Mouse (Mus musculus): ENCODE data around the gene Atg4b. TPM values are rescaled to one million over a fixed set of nuclear protein-coding genes. Genes with fewer than 3 reads are reported as not detected.
"Not testable (repeated sequence)": the region's sequence is repeated elsewhere in the genome, so short reads cannot be mapped to it uniquely, and the experiment has no call there.

Gene Atg4b
- total RNA-seq, 2 experiments from 2014 or later, result 26.4 to 26.5 TPM

DNA sequence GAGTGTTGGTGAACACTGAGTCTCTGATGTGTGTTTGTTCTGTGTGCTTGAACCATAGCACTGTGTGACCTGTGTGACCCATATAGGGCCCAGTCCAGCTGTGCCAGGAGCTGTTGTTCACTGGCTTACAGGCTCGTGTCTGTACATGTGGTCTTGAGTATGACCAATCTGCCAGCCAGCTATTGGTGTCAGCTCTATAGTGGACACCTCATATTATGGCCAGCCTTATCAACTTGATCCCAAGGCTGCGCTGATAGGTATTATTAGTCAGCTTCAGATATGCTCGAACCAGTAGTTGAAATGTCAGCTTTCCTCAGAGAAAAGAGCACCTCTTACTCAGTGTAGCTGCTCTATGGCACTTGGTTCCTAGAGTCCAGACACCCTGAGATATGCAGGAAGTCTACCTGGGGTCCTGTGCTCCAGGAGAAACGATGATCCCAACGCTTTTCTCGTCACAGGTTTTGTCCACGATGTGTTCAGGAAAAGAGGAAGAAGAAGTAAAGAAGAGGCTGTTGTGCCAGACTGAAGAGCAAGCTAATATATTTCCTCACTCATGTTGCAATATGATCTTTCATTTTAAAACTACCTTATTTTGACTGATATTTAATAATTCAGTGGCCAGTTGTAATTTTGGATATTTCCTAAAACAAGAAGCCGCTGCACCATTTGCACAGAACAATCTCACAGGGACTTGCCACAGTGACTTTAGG is 66.7 kb downstream of the Atg4b start:
- DNase-seq (ENCODE audit: low spot score), result no peak

DNA sequence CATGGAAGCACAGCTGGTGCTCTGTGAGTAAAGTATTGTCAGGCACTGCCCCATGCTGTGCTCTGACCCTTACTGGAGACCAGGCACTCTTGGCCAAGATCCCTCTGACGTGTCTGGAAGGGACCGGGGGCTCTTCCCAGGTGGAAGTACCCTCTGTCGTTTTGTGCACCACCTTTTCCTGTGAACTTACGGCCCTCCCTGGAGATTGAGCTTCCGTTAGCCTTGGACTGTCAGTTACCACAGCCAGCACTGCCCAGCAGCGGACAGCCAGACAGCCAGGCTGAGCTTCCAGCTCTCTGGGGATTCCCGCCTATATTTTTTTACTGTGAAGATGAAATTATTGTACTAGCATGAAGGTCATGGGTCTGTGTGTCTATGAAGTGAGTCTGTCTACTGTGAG is 67.4 kb downstream of the Atg4b start:
- no peak for DNase-seq (ENCODE audit: low spot score)

DNA sequence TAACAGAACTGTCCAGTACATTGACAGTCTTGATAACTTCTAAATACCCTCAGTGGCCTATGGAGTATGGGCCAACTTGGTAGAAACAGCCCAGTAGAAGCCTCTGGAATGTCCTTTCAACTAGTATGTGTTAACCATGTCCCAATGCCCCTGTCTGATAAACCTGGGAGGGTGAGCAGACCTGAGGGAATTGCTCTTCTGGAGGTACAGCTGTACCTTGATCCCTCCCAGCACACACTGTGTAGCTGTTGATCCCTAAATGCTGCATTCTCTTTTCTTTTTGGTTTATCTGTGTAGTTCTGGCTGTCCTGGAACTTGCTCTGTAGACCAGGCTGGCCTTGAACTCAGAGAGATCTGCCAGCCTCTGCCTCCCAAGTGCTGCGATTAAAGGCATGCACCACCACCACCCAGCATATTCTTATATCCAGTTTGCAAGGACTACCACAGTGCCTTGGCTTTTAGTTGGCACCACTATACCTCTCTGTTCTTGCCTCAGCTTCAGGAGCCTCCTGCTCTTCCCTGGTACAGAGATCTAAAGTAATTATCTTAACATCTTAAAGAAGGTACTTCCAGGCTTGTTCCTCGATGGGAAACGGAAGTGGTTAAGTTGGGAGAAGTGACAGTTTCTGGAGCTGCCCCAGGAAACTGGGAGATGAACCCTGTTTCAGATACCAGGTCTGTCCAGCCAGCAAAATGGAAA is 72.6 kb downstream of the Atg4b start:
- DNase-seq (ENCODE audit: low spot score), result no peak

DNA sequence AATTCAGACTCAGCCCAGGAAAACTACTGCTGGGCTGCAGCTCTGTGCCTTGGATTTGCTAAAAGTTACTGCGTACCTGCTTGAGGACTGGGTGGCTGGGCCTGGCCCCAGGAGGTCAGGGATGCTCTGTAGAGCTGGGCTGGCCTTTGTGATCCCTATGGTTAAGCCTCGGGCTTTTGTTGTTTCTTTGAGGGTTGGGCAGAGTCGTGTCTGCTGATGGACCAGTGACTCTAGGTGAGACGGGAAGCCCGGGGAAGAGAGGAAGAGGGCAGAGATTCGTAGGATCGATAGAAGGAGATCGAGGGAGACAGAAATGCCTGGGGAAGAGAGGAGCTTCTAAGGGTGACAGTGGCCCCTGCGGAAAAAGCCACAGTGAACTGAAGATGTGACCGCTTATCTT is 73.3 kb downstream of the Atg4b start, which contains the start of gene D2hgdh:
Gene D2hgdh (plus strand): TSS at position 301 of the 400 bp plus-strand sequence.
- no peak for DNase-seq (ENCODE audit: low spot score)

DNA sequence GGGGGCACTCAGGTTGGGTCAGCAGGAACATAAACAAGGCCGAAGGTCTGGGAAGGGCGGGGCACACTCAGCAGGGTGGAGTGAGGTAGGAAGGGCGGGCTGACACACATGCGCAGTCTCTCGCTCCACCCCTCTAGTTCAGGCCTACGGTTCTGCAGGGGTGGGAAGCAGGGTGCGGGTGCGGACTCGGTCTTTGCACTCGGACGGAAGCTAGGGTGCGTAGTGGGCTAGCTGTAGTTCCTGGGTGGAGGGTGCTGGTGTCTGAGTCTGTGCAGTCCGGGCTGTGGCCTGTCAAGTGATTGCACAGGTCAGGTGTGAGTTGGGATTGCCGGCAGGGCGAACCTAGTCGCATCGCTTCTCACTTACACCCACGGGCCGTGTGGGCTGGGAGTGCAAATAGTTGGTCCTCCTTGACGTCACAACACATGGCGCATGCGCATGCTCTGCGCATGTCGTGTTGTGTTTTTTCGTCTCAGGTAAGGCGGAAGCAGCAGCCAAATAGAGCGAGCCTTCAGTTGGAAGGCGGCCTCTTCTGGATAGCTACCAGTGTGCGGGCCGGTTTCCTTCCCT is 73.9 kb downstream of the Atg4b start:
- DNase-seq (ENCODE audit: low spot score), result peak; percentile 95

DNA sequence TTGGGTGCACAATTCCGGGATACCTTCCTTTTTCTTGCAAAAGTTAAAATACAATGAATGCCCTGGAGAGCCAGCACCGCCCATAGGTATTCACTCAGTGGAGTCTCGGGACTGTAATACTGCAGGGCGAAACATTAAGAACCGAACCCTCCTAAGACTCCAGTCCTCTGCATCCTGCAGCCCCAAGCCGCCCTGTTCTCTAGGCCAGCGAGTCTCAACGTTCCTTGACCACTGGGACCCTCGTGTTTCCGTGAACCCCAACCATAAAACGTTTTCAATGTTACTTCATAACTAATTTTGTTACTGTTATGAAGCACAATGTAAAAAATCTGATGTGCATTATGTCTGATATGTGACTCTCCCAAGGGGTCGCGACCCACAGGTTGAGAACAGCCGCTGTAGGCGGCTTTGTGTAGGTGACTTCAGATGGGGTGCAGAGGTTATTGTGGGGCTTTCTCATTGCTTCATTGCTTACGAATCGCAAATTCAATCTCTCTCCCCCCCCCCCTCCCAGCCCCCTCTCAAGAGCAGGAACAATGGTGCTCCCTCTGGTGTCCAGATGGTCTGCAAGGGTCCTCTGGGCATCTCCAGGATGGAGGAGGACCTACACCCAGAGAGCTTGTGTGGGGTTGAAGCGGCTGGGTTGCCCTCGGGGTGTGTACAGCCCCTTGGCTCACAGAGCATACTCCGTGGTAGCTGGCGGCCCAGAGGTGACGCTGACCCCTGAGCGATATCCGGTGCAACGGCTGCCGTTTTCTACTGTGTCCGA is 74.7 kb downstream of the Atg4b start:
- no peak for DNase-seq (ENCODE audit: low spot score)

DNA sequence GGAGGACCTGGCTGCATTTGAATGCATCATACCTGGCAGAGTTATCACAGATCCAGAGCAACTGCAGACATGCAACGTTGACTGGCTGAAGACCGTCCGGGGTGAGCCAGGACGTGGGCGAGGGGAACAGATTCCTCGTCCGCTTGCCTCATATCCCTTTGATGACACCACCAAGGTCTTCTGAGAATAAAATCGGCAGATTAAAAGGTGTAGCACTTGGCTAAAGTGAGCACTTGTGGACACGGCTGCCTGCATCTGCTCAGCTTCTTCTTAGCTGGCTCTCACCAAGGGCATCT is 75.2 kb downstream of the Atg4b start:
- no peak for DNase-seq (ENCODE audit: low spot score)

DNA sequence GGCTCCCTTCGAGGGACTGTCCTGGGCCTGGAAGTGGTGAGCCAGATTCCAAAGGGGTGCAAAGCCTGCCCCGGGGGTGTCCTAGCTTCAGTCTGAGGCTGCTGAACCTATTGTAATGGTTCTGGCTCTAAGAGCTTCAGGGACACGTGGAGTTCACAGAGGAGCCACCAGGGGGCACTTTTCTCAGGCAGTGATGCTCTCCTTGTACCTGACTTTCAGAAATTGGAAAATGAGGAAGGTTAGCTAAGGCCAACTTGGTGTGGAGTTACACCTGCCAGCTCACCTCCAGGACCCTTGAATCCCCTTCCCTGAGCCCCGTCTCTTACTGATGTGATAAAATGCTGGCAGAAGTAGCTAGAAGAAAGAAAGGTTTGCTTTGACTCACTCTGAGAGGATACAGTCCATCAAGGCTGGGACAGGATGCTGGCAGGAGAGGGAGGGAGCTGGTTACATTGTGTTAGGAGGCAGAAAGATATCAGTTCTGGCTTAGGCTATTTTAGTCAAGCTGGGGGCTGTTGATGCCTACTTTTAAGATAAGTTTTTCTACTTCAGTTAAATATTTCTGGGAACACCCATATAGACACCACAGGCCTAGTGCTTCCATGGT is 81.6 kb downstream of the Atg4b start:
- not testable (repeated sequence) for DNase-seq (ENCODE audit: low spot score)

DNA sequence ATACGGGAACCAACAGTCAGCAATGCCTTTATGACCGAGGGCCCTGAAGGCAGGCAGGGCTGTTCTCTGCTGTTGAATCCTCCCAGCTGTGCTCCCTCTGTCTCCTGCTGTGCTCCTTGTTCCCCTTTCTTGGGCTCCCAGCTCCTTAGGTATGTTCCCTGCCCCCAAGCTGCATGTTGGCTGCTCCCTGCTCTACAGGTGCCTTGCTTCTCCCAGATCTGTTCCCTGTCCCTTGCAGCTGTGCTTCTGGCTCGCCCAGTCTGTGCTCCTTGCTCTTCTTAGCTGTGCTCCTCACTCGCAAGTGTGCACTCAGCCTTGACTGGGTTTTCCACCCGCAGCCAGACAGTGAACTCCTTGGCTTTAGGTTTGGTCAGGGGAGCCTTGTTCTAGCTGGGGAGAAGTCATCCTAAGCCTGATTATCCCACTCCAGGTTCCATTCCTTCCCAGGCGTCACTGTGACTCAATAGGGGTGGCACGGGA is 83.4 kb downstream of the Atg4b start:
- no peak for DNase-seq (ENCODE audit: low spot score)

DNA sequence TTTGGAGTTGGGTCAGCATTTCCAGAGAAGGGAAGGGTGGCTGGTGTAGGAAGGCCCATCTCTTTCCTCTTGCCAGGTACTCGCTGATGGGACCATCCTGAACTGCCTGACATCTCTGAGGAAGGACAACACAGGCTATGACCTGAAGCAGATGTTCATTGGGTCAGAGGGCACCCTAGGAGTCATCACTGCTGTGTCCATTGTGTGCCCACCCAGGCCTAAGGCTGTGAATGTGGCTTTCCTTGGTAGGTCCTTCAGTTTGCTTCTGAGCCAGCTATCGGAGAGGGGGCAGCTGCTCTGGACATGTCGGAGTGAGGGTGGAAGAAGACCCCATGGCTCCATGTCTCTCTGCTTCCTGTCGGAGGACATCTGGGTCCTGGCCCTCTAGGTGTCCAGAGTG is 83.9 kb downstream of the Atg4b start:
- no peak for DNase-seq (ENCODE audit: low spot score)

DNA sequence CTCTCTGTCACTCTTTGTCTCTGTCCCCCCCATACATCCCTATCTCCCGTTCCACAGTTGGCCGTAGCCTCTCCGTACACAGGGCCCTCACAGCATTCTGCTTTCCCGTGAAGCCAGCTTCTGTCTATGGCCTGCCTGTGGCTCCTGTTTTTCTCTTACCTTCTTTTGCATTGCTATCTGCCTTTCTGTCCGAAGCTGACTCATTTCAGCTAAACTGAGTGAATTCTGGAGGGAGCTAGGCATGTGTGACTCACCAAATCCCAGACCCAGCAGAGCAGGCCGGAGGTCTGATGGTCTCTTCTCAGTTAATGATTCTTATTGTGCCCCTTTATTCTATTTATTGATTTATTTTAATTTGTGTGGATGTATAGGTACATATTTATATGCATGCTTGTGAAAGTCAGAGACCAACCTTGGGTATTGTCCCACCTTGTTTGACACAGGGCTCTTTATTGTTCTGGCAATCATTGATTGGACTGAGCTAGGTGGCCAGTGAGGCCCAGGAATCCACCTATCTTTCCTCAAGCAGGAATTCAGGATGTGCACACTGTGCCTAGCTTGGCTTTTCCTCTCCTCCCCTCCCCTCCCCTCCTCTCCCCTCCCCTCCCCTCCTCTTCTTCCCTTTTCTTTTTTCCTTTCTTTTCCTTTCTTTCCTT is 84.7 kb downstream of the Atg4b start:
- no peak for DNase-seq (ENCODE audit: low spot score)

DNA sequence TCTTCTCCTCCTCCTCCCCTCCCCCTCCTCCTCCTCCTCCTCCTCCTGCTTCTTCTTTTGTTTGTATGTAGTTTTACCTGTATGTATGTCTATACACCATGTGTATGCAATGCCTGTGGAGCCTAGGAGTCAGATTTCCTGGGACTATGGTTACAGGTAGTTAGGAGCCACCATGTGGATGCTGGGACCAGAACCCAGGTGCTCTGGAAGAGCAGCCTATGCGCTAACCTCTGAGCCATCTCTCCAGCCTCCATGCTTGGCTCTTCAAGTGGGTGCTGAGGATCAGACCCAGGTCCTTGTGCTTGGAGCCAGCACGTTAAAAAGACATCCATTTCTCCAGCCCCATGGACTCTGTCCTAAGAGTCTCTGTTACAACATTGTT is 85.2 kb downstream of the Atg4b start:
- no peak for DNase-seq (ENCODE audit: low spot score)

DNA sequence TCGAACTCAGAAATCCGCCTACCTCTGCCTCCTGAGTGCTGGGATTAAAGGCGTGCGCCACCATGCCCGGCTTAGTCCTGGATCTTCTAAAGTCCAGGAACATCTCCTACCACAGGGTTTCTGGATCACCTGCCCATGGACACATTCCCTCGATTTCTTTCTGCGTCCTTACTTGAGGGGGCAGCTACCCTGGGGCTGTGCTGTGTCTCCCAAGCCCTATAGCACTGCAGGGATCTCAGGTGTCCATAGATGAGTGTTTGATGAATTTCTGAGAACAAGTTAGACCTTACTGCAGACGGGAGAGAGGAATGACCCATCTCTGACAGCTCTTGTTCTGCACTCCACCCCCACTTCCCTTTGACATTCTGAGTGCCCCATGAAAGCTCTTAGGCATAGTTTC is 86.0 kb downstream of the Atg4b start:
- no peak for DNase-seq (ENCODE audit: low spot score)

DNA sequence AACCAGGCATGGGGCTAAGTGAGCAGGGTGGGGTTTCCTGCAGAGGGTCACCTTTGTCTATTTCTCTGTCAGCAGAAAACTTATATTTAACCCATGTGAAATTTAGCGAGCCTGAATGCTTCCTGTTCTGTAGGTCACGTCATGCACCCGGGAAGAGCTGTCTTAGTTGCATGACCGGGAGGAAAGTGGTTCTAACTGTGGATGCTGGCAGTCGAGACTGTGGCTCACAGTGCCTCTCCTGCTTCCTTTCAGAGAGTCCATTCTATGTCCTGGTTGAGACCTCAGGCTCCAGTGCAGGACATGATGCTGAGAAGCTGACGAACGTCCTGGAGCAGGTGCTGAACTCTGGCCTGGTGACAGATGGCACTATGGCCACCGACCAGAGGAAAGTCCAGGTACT is 87.3 kb downstream of the Atg4b start:
- not testable (repeated sequence) for DNase-seq (ENCODE audit: low spot score)

Other genes with a start within 250 kb of the Atg4b start
- 10 to 100 TPM; 13.1 to 13.7 TPM for gene Farp2, start 239.4 kb upstream of the Atg4b start, total RNA-seq (2021)
- 10 to 100 TPM; 80.8 to 91.4 TPM for gene Stk25, start 92.8 kb upstream of the Atg4b start, total RNA-seq (2021)
- 1 to 10 TPM in 1 of 2 experiments, under 1 TPM in 1; 0.95 to 1.2 TPM for gene Bok, start 65.8 kb upstream of the Atg4b start, total RNA-seq (2021)
- gene Thap4, start 3.4 kb downstream of the Atg4b start, total RNA-seq (2021), result 10 to 100 TPM; 77.0 to 87.1 TPM
- 10 to 100 TPM; 15.1 to 16.1 TPM for gene Dtymk, start 50.4 kb downstream of the Atg4b start, total RNA-seq (2021)
- gene Ing5, start 52.5 kb downstream of the Atg4b start, total RNA-seq (2021), result 1 to 10 TPM; 4.5 to 5.1 TPM
- gene D2hgdh, start 73.4 kb downstream of the Atg4b start, total RNA-seq (2021), result 10 to 100 TPM; 19.4 to 23.4 TPM
- not detected for gene Gal3st2, start 109.8 kb downstream of the Atg4b start, total RNA-seq (2021)
- not detected for gene Gal3st2b, start 166.8 kb downstream of the Atg4b start, total RNA-seq (2021)
- gene Gal3st2c, start 239.0 kb downstream of the Atg4b start, total RNA-seq (2021), result under 1 TPM in 1 of 2 experiments, not detected in 1; 0.02 TPM

Measured in gastrocnemius, adult 18-20 months (tissue).